Mouse (Mus musculus) MEL (cell line): ENCODE measurements around the gene Nr3c2. TPM values are rescaled to one million over a fixed set of nuclear protein-coding genes. Genes with fewer than 3 reads are reported as not detected.

Experiments used
- DNase-seq: peaks from one replicate; pipeline ENCODE4 v3.0.0; 2011; ENCODE audit warnings: low read depth, low spot score
- H3K27ac ChIP-seq: 2 replicates; pipeline ENCODE4 v1.5.1; 2012; ENCODE audit warnings: low read depth, mild to moderate bottlenecking, control low read depth, low read length, moderate library complexity; ENCODE audit not compliant: control insufficient read depth
- H3K27me3 ChIP-seq, 2 experiments: fragments of 150-350 bp in 1 of 2; sonication (generic) in 1 of 2; 2 replicates each; pipeline ENCODE4 v1.6.1; 2012; ENCODE audit warnings: low read length in 2 of 2, mild to moderate bottlenecking in 2 of 2, improper control_type of control experiment in 1 of 2, moderate library complexity in 1 of 2; ENCODE audit not compliant: insufficient read depth in 2 of 2, control insufficient read depth in 1 of 2
- H3K36me3 ChIP-seq, 2 experiments: 2 replicates each; pipeline ENCODE4 v1.6.1; 2012 to 2014; ENCODE audit warnings: low read length in 2 of 2, improper control_type of control experiment in 1 of 2, inconsistent platforms in 1 of 2, mild to moderate bottlenecking in 1 of 2; ENCODE audit not compliant: insufficient read depth in 2 of 2, control insufficient read depth in 1 of 2
- H3K4me1 ChIP-seq, 2 experiments: fragments of 150-350 bp in 1 of 2; sonication (generic) in 1 of 2; 2 replicates each; pipeline ENCODE4 v1.6.1; 2012; ENCODE audit warnings: low read length in 2 of 2, improper control_type of control experiment in 1 of 2, mild to moderate bottlenecking in 1 of 2; ENCODE audit not compliant: insufficient read depth in 2 of 2, control insufficient read depth in 1 of 2
- H3K4me3 ChIP-seq, 2 experiments: fragments of 150-350 bp in 1 of 2; sonication (generic) in 1 of 2; 2 replicates each; pipeline ENCODE4 v1.5.1; 2012; ENCODE audit warnings: low read depth in 2 of 2, low read length in 2 of 2, mild to moderate bottlenecking in 2 of 2, moderate library complexity in 2 of 2, control low read depth in 1 of 2, improper control_type of control experiment in 1 of 2; ENCODE audit not compliant: control insufficient read depth in 1 of 2, insufficient read depth in 1 of 2
- H3K79me2 ChIP-seq: 2 replicates; pipeline ENCODE4 v1.6.1; 2012; ENCODE audit warnings: mild to moderate bottlenecking, low read length, moderate library complexity; ENCODE audit not compliant: control insufficient read depth, poor library complexity, insufficient read depth
- H3K9ac ChIP-seq: 2 replicates; pipeline ENCODE4 v1.6.1; 2012; ENCODE audit warnings: low read depth, mild to moderate bottlenecking, control low read depth, low read length, moderate library complexity; ENCODE audit not compliant: control insufficient read depth, poor library complexity, severe bottlenecking
- H3K9me3 ChIP-seq: fragments of 150-350 bp; sonication (generic); replicated peaks from 2 replicates; pipeline ENCODE4 v1.6.1; 2012; ENCODE audit warnings: mild to moderate bottlenecking, low read length, improper control_type of control experiment, moderate library complexity; ENCODE audit not compliant: insufficient read depth
- BHLHE40 ChIP-seq: IDR thresholded peaks from 2 replicates; pipeline ENCODE4 v1.6.1; 2012; ENCODE audit warnings: low read depth, mild to moderate bottlenecking, inconsistent platforms, low read length, improper control_type of control experiment, borderline replicate concordance
- CHD1 ChIP-seq: IDR thresholded peaks from 2 replicates; pipeline ENCODE4 v1.6.1; 2012; ENCODE audit warnings: low read depth, mild to moderate bottlenecking, inconsistent platforms, low read length, improper control_type of control experiment
- CHD2 ChIP-seq: IDR thresholded peaks from 2 replicates; pipeline ENCODE4 v1.6.1; 2011; ENCODE audit warnings: low read length, improper control_type of control experiment
- E2F4 ChIP-seq: IDR thresholded peaks from 2 replicates; pipeline ENCODE4 v1.6.1; 2011; ENCODE audit warnings: low read depth, low read length, improper control_type of control experiment, borderline replicate concordance
- ELF1 ChIP-seq: IDR thresholded peaks from 2 replicates; pipeline ENCODE4 v1.6.1; 2014; ENCODE audit warnings: low read depth, mild to moderate bottlenecking, inconsistent platforms, low read length, improper control_type of control experiment, moderate library complexity
- EP300 ChIP-seq, 2 experiments: IDR thresholded peaks; 2 replicates each; pipeline ENCODE4 v1.6.1; 2011; ENCODE audit warnings: improper control_type of control experiment in 2 of 2, low read length in 2 of 2, low read depth in 1 of 2, mild to moderate bottlenecking in 1 of 2
- ETS1 ChIP-seq: IDR thresholded peaks from 2 replicates; pipeline ENCODE4 v1.6.1; 2012; ENCODE audit warnings: low read depth, mild to moderate bottlenecking, inconsistent platforms, low read length, improper control_type of control experiment, moderate library complexity
- GATA1 ChIP-seq: IDR thresholded peaks from 2 replicates; pipeline ENCODE4 v1.6.1; 2011; ENCODE audit warnings: low read depth, low read length, improper control_type of control experiment
- KAT2A ChIP-seq: conservative IDR thresholded peaks from 2 replicates; pipeline ENCODE4 v1.6.1; 2012; ENCODE audit warnings: low read depth, low read length, improper control_type of control experiment, inconsistent platforms
- MAZ ChIP-seq: IDR thresholded peaks from 2 replicates; pipeline ENCODE4 v1.6.1; 2012; ENCODE audit warnings: low read depth, mild to moderate bottlenecking, inconsistent platforms, low read length, improper control_type of control experiment
- MEF2A ChIP-seq: IDR thresholded peaks from 2 replicates; pipeline ENCODE4 v1.6.1; 2014; ENCODE audit warnings: low read depth, mild to moderate bottlenecking, inconsistent platforms, low read length, improper control_type of control experiment; ENCODE audit not compliant: poor library complexity, insufficient replicate concordance, severe bottlenecking; ENCODE audit errors: extremely low read depth
- MYB ChIP-seq: IDR thresholded peaks from 2 replicates; pipeline ENCODE4 v1.6.1; 2011; ENCODE audit warnings: mild to moderate bottlenecking, low read depth, low read length, improper control_type of control experiment
- MYC ChIP-seq: IDR thresholded peaks from 2 replicates; pipeline ENCODE4 v1.6.1; 2011; ENCODE audit warnings: low read depth, mild to moderate bottlenecking, low read length, improper control_type of control experiment, moderate library complexity
- NELFE ChIP-seq: IDR thresholded peaks from 2 replicates; pipeline ENCODE4 v1.6.1; 2011; ENCODE audit warnings: low read depth, low read length, improper control_type of control experiment
- NRF1 ChIP-seq: IDR thresholded peaks from 2 replicates; pipeline ENCODE4 v1.6.1; 2014; ENCODE audit warnings: low read depth, mild to moderate bottlenecking, inconsistent platforms, low read length, improper control_type of control experiment, moderate library complexity; ENCODE audit not compliant: poor library complexity, insufficient read depth, severe bottlenecking
- RAD21 ChIP-seq: IDR thresholded peaks from 2 replicates; pipeline ENCODE4 v1.6.1; 2011; ENCODE audit warnings: mild to moderate bottlenecking, low read depth, low read length, improper control_type of control experiment
- SMC3 ChIP-seq: IDR thresholded peaks from 2 replicates; pipeline ENCODE4 v1.6.1; 2011; ENCODE audit warnings: low read depth, low read length, improper control_type of control experiment
- TAL1 ChIP-seq: IDR thresholded peaks from 2 replicates; pipeline ENCODE4 v1.6.1; 2012; ENCODE audit warnings: mild to moderate bottlenecking, inconsistent platforms, low read length, moderate library complexity, mixed read lengths
- TCF12 ChIP-seq: IDR thresholded peaks from 2 replicates; pipeline ENCODE4 v1.6.1; 2014; ENCODE audit warnings: low read depth, mild to moderate bottlenecking, inconsistent platforms, low read length, improper control_type of control experiment, moderate library complexity
- UBTF ChIP-seq: IDR thresholded peaks from 2 replicates; pipeline ENCODE4 v1.6.1; 2012; ENCODE audit warnings: low read depth, mild to moderate bottlenecking, inconsistent platforms, low read length, improper control_type of control experiment, moderate library complexity, borderline replicate concordance; ENCODE audit not compliant: insufficient read depth
- ZKSCAN1 ChIP-seq: IDR thresholded peaks from 2 replicates; pipeline ENCODE4 v1.6.1; 2012; ENCODE audit warnings: low read depth, mild to moderate bottlenecking, inconsistent platforms, low read length, improper control_type of control experiment, moderate library complexity
- ZNF384 ChIP-seq: IDR thresholded peaks from 2 replicates; pipeline ENCODE4 v1.6.1; 2012; ENCODE audit warnings: low read depth, mild to moderate bottlenecking, inconsistent platforms, low read length, improper control_type of control experiment
- polyA plus RNA-seq, 2 experiments: library from polyadenylated mRNA; stranded (reverse) in 1 of 2; unstranded in 1 of 2; fragments of >175 nt in 1 of 2; fragments of >200 nt in 1 of 2; gene quantifications; 2 replicates each; pipeline versions ENCODE4 v1.2.1 to v1.2.4; 2012; ENCODE audit warnings: low replicate concordance in 2 of 2, low read depth in 1 of 2; ENCODE audit not compliant: insufficient read length in 2 of 2, insufficient read depth in 1 of 2, missing spikeins in 1 of 2
- total RNA-seq: library from RNA; depleted of rRNA; stranded (reverse); fragments of 300-350 nt; gene quantifications from 2 replicates; pipeline ENCODE4 v1.2.3, GENCODE M21; 2012

Gene Nr3c2
- total and polyA plus RNA-seq, 3 experiments = 1.0 to 1.5 TPM; not detected in 1

DNA sequence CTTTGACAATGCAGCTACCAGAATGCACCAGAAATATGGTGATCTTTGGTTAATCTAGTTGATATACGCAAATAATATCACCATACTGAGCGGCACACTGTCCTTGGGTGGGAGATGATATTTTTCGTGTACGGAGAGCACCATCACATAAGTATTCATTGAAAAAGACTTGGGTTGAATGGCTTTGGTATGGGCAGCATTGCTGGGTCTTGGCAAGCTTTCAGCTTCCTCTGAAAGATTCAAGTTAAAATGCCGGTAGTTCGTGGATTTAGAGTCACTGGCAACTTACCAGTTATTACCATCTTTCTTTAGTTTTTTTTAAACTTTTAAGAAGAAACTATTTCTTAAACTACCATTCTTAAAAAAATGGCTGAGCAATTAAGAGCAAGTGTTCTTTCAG is 315.9 kb downstream of the Nr3c2 start:
- Histone ChIP-seq H3K27me3 (no peaks in the 10 kb centered on the region), H3K9me3 (no peaks in the 10 kb centered on the region), H3K36me3 (no peaks in the 10 kb centered on the region), H3K4me3 (no peak overlapping the region), H3K27ac (no peak overlapping the region), H3K4me1 (no peaks in the 10 kb centered on the region), H3K79me2 (no peaks in the 10 kb centered on the region), H3K9ac (no peak overlapping the region)
- DNase-seq = no peak
- TF ChIP-seq ZKSCAN1 (no peak), MAZ (no peak), UBTF (no peak), GATA1 (no peak), TAL1 (no peak), E2F4 (no peak), SMC3 (no peak), RAD21 (no peak), CHD2 (no peak), ELF1 (no peak), NRF1 (no peak), MEF2A (no peak)

DNA sequence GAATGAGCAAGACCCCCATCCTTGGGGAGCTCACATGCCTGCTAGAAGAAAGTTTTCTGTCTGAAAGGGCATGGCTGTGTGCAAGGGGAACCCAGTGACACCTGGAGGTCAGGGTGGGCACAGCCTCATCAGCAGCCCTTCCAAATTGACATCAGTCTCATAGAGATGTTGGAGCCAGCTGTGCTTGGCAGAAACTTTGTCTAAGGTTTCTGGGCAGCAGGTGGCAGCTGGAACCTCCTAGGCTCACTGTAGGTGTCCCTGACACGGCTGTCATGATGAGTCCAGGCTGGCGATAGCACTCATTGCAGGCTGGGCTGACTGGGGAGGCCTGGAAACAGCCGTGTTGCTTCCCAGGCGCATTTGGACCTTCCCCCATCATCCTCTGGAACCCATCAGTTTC is 323.9 kb downstream of the Nr3c2 start:
- H3K36me3 ChIP-seq = no peaks in the 10 kb centered on the region
- H3K4me3 ChIP-seq = no peak overlapping the region
- no peak for TF ChIP-seq UBTF
- no peak for TF ChIP-seq ETS1
- no peak for TF ChIP-seq TCF12
- no peak for TF ChIP-seq KAT2A
- no peak for TF ChIP-seq BHLHE40
- TF ChIP-seq CHD1 = no peak
- TF ChIP-seq NELFE = no peak
- no peak for TF ChIP-seq MYB
- TF ChIP-seq ELF1 = no peak
- no peak for TF ChIP-seq ZNF384
- TF ChIP-seq EP300 (IDR thresholded peaks at IDR 0.05; ENCODE audit: low read depth in 1 of 2, low read length in 2 of 2) = no peak
- TF ChIP-seq MYC = no peak
- no peak for TF ChIP-seq GATA1
- TF ChIP-seq, all 39 proteins: peak for 0
- no peak overlapping the region for H3K9ac ChIP-seq
- H3K4me1 ChIP-seq = no peaks in the 10 kb centered on the region
- H3K27ac ChIP-seq = no peak overlapping the region
- no peak for DNase-seq
- H3K9me3 ChIP-seq = no peaks in the 10 kb centered on the region
- H3K27me3 ChIP-seq = no peaks in the 10 kb centered on the region
- H3K79me2 ChIP-seq = no peaks in the 10 kb centered on the region
